Mouse (Mus musculus) C2C12 (cell line): ENCODE measurements at regions not wholly inside any gene's neighbourhood (a gene's known extent, or its start where the extent isn't known, plus 50 kb on each side); places are given as distances from the start of the nearest gene placed in this dataset.
A peak's percentile ranks its signal among the peaks of the same experiment; 100 is the strongest.

Experiments used
- H3K27me3 ChIP-seq: one replicate; pipeline ENCODE4 v1.6.1; 2011; ENCODE audit not compliant: control insufficient read depth, insufficient read depth, insufficient read length
- H3K36me3 ChIP-seq: one replicate; pipeline ENCODE4 v1.6.1; 2011; ENCODE audit not compliant: control insufficient read depth, insufficient read depth
- H3K4me3 ChIP-seq: one replicate; pipeline ENCODE4 v1.5.1; 2011; ENCODE audit warnings: mild to moderate bottlenecking, control low read depth; ENCODE audit not compliant: poor library complexity, insufficient read depth, severe bottlenecking
- H3K79me2 ChIP-seq: one replicate; pipeline ENCODE4 v1.6.1; 2011; ENCODE audit not compliant: control insufficient read depth, insufficient read depth
- H3K79me3 ChIP-seq: one replicate; pipeline ENCODE4 v1.6.1; 2011; ENCODE audit warnings: low read depth, control low read depth
- H3ac ChIP-seq: one replicate; pipeline ENCODE3; 2011; ENCODE audit warnings: low read depth; ENCODE audit not compliant: control insufficient read depth, insufficient read length
- CEBPB ChIP-seq: IDR thresholded peaks from one replicate; pipeline ENCODE4 v1.6.1; 2011; ENCODE audit warnings: low read depth, mild to moderate bottlenecking, control low read depth, moderate library complexity
- CTCF ChIP-seq: IDR thresholded peaks from one replicate; pipeline ENCODE4 v1.5.1; 2011; ENCODE audit not compliant: control insufficient read depth, insufficient read depth, insufficient read length
- FOSL1 ChIP-seq: IDR thresholded peaks from one replicate; pipeline ENCODE4 v1.8.0; 2011; ENCODE audit warnings: mild to moderate bottlenecking, low read length; ENCODE audit not compliant: poor library complexity, insufficient read depth, severe bottlenecking
- MAX ChIP-seq: IDR thresholded peaks from one replicate; pipeline ENCODE4 v1.6.1; 2011; ENCODE audit warnings: mild to moderate bottlenecking, control low read depth
- MYOD1 ChIP-seq: IDR thresholded peaks from one replicate; pipeline ENCODE4 v1.6.1; 2011; ENCODE audit warnings: low read depth; ENCODE audit not compliant: control insufficient read depth, insufficient read length
- MYOG ChIP-seq: IDR thresholded peaks from one replicate; pipeline ENCODE4 v1.6.1; 2011; ENCODE audit not compliant: control insufficient read depth, insufficient read length; ENCODE audit errors: extremely low read depth
- USF1 ChIP-seq: IDR thresholded peaks from one replicate; pipeline ENCODE4 v1.6.1; 2011; ENCODE audit warnings: low read depth, mild to moderate bottlenecking, control low read depth, moderate library complexity

GRCm38 (mm10) chr16:42782091-42782679 is 93.5 kb upstream of the Zbtb20 start:
- no peaks in the 10 kb centered on the region for H3K79me2 ChIP-seq
- no peak for TF ChIP-seq FOSL1
- peak overlapping the region; percentile 30 for H3ac ChIP-seq
- no peaks in the 10 kb centered on the region for H3K79me3 ChIP-seq
- H3K4me3 ChIP-seq: no peak overlapping the region
- H3K27me3 ChIP-seq: no peaks in the 10 kb centered on the region
- H3K36me3 ChIP-seq: no peaks in the 10 kb centered on the region

GRCm38 (mm10) chr16:42781096-42782071 is 94.3 kb upstream of the Zbtb20 start:
- TF ChIP-seq USF1 (peak; percentile 71), MAX (peak; percentile 55), CEBPB (no peak), MYOD1 (peak; percentile 64)
- Histone ChIP-seq H3K79me3 (no peaks in the 10 kb centered on the region), H3K4me3 (no peak overlapping the region), H3K36me3 (no peaks in the 10 kb centered on the region), H3K27me3 (no peaks in the 10 kb centered on the region), H3ac (no peak overlapping the region), H3K79me2 (no peaks in the 10 kb centered on the region)

- Histone ChIP-seq H3K4me3 (no peak overlapping the region), H3K79me3 (no peaks in the 10 kb centered on the region), H3K27me3 (no peaks in the 10 kb centered on the region), H3K79me2 (no peaks in the 10 kb centered on the region), H3ac (no peak overlapping the region), H3K36me3 (no peaks in the 10 kb centered on the region)
- TF ChIP-seq USF1: no peak
- TF ChIP-seq CEBPB: no peak
- no peak for TF ChIP-seq MYOG
- TF ChIP-seq FOSL1: no peak
- no peak for TF ChIP-seq MAX
- TF ChIP-seq CTCF: no peak
- no peak for TF ChIP-seq MYOD1
Observed at GRCm38 (mm10) chr16:42779957-42780356, 95.7 kb upstream of the Zbtb20 start.

GRCm38 (mm10) chr16:42772640-42773039 is 103.0 kb upstream of the Zbtb20 start:
- TF ChIP-seq USF1: no peak
- TF ChIP-seq MAX: no peak
- no peak for TF ChIP-seq CTCF
- peak; percentile 30 for TF ChIP-seq MYOD1
- no peak for TF ChIP-seq FOSL1
- TF ChIP-seq MYOG: no peak
- H3K27me3 ChIP-seq: no peaks in the 10 kb centered on the region
- H3K4me3 ChIP-seq: no peak overlapping the region
- no peak overlapping the region for H3ac ChIP-seq
- no peaks in the 10 kb centered on the region for H3K79me3 ChIP-seq
- H3K36me3 ChIP-seq: no peaks in the 10 kb centered on the region
- no peaks in the 10 kb centered on the region for H3K79me2 ChIP-seq

GRCm38 (mm10) chr16:42770199-42770598 is 105.5 kb upstream of the Zbtb20 start:
- Histone ChIP-seq H3K79me2 (no peaks in the 10 kb centered on the region), H3ac (no peak overlapping the region), H3K27me3 (no peaks in the 10 kb centered on the region), H3K4me3 (no peak overlapping the region), H3K79me3 (no peaks in the 10 kb centered on the region), H3K36me3 (no peaks in the 10 kb centered on the region)
- no peak for TF ChIP-seq FOSL1

GRCm38 (mm10) chr16:42748681-42749080 is 127.0 kb upstream of the Zbtb20 start:
- TF ChIP-seq MYOG (no peak), MAX (no peak), FOSL1 (no peak), CEBPB (no peak), CTCF (no peak), MYOD1 (no peak), USF1 (no peak)
- no peaks in the 10 kb centered on the region for H3K79me3 ChIP-seq
- no peaks in the 10 kb centered on the region for H3K27me3 ChIP-seq
- H3ac ChIP-seq: no peak overlapping the region
- no peaks in the 10 kb centered on the region for H3K36me3 ChIP-seq
- H3K79me2 ChIP-seq: no peaks in the 10 kb centered on the region
- no peak overlapping the region for H3K4me3 ChIP-seq
